Mouse (Mus musculus) gastrocnemius, postnatal 14 days (tissue): ENCODE results near the gene Gm11146. TPM values are rescaled to one million over a fixed set of nuclear protein-coding genes. Genes with fewer than 3 reads are reported as not detected.

Source experiments
- DNase-seq: peaks from one replicate; pipeline ENCODE4 v3.0.0; 2021; ENCODE audit warnings: mixed read lengths
- intact Hi-C: fragments of 180-260 bp; cut with DNase I; formaldehyde crosslinking; loops from one replicate; pipeline ENCODE4 v1.15.1; 2025; ENCODE audit warnings: low total_unique reads
- microRNA-seq, 2 experiments: library from miRNA; unstranded; fragments of <30 nt; microRNA quantifications; one replicate each; pipeline ENCODE4 v1.2.0; 2021
- total RNA-seq, 2 experiments: library from RNA; stranded (reverse); gene quantifications; 2 replicates each; pipeline ENCODE4 v1.2.3; 2021

Gene Gm11146
- total RNA-seq, 2 experiments from 2014 or later: not detected

DNA sequence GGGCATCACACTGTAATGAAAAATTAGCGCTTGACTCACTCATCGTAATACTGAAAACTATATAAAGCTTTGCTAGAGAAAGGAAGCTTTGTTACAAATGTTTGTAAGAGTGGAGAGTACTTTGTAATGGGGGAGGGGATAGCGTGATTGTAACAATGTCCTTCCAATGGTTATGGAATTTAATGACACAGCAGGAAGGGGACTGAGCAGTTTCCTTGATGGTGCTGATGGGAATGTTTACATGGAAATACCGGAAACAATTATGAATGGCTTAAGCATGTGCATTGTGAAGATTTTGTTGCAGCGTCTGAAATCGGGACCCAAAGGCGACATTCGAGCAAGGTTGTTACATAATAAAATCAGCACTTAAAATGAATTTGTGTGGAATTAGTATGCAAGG is 32.4 kb downstream of the Gm11146 start:
- DNase-seq: no peak
- intact Hi-C loops: no loop called here

- no peak for DNase-seq
- intact Hi-C loops: no loop called here
These were observed 33.5 kb downstream of the Gm11146 start for GRCm38 (mm10) chr16:77568384-77568783.

DNA sequence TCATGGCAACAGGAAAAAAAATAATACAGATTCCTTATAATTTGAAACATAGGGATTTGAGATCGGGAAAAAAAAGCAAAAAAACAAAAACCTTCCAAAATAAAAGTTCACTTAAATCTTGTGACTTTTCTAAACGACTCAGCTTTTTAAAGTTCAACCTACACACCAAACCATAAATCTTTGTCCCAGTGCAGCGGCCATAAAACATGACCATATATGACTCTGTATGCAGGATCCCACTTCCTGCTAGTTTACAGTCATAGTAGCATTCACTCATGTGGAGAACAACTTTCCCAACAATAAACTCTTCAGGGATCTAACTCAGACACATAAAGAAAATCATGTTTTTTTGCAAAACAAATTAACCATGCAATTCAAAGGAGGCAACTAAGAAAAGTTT is 39.0 kb downstream of the Gm11146 start:
- intact Hi-C loops: no loop called here
- DNase-seq: no peak

DNA sequence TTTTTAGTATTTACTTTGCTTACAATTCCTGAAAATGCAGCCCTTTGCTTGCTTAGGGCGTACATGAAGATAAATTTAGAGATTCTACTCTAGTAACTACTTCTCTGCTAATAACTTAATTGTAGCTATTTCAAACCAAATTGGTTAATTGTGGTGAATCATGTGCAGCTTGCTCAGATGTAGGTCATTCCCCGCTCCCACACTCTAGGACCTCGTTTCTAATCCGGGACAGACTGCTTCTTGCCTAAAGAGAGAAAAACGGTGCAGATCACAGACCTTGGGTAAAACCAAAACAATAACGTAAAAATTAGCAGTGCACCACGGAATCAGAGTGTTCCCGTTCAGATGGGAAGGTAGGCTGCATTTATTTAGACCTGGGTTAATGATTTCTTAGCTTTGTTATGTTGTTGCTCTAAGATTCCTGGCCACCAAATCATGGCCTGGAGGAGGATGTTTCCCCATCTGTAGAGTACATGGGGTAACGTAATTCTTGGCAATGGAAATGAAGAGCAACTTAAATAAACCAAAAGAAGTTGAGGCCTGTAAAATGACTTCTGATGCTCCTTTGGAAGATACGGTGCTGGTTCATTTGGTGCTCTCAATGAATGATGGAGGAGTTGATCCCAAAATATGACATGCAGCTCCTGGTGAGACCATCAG is 45.3 kb downstream of the Gm11146 start:
- no peak for DNase-seq
- intact Hi-C loops: no loop called here

DNA sequence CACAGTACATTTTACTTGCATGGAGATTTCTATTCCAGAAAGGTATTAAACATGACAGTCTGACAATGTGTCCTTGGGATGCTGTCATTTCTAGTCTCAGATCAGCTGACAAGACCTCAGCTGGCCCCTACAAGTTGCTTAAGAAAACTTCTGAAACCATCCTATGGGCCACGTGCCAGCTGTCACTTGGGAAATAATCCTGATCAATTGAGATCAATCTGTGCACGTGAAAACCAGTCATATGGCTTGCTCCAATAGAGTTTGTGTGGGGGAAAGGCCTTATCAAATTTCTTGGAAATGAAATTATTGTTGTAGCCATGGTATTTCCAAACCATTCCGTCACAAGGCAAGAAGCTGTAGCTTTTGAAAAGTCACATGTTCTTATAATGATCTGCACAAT is 50.8 kb downstream of the Gm11146 start:
- intact Hi-C loops: no loop called here

More for the DNA sequence above, 50.8 kb downstream of the Gm11146 start:
- DNase-seq: no peak

Small RNA genes lying within 50 kb of the gene (microRNA-seq; reads per million reads assigned to microRNA genes)
- 141 to 245 reads per million in 2 experiments for gene Mir125b-2
- gene Mir99a: 24,294 to 28,217 reads per million in 2 experiments
- gene Mirlet7c-1: 257 to 259 reads per million in 2 experiments
